Mouse (Mus musculus) forebrain, embryonic 11.5 days (tissue): ENCODE data around the gene Irf5. TPM values are rescaled to one million over a fixed set of nuclear protein-coding genes. Genes with fewer than 3 reads are reported as not detected.

Source experiments
- ATAC-seq: fragments of 200-750 bp; cut with Nextera tagmentation; replicated peaks from 2 replicates; pipeline ENCODE4 v1.8.0; 2017; ENCODE audit warnings: moderate TSS enrichment; ENCODE audit not compliant: low FRiP score
- DNase-seq: peaks from one replicate; pipeline ENCODE4 v3.0.0-alpha.2; 2017; ENCODE audit warnings: low spot score
- H3K27ac ChIP-seq: fragments of 300-500 bp; sonication (generic); 2 replicates; pipeline ENCODE4 v1.5.1; 2014; ENCODE audit warnings: low read depth, low read length
- H3K27me3 ChIP-seq: fragments of 300-500 bp; sonication (generic); 2 replicates; pipeline ENCODE4 v1.6.1; 2014; ENCODE audit warnings: mild to moderate bottlenecking, low read length, mixed read lengths; ENCODE audit not compliant: control insufficient read depth, insufficient read depth
- H3K36me3 ChIP-seq: fragments of 300-500 bp; sonication (generic); 2 replicates; pipeline ENCODE4 v1.6.1; 2014; ENCODE audit warnings: mild to moderate bottlenecking, low read length, moderate library complexity, mixed read lengths; ENCODE audit not compliant: control insufficient read depth, insufficient read depth
- H3K4me1 ChIP-seq: fragments of 300-500 bp; sonication (generic); replicated peaks from 2 replicates; pipeline ENCODE4 v1.6.1; 2014; ENCODE audit warnings: low read length, mixed read lengths; ENCODE audit not compliant: control insufficient read depth, insufficient read depth
- H3K4me2 ChIP-seq: fragments of 300-500 bp; sonication (generic); 2 replicates; pipeline ENCODE4 v1.6.1; 2014; ENCODE audit warnings: low read depth, mild to moderate bottlenecking, low read length, moderate library complexity, mixed read lengths; ENCODE audit not compliant: severe bottlenecking
- H3K4me3 ChIP-seq: fragments of 300-500 bp; sonication (generic); 2 replicates; pipeline ENCODE4 v1.5.1; 2014; ENCODE audit warnings: low read depth, low read length
- H3K9ac ChIP-seq: fragments of 300-500 bp; sonication (generic); 2 replicates; pipeline ENCODE4 v1.6.1; 2014; ENCODE audit warnings: low read length
- H3K9me3 ChIP-seq: fragments of 300-500 bp; sonication (generic); 2 replicates; pipeline ENCODE4 v1.6.1; 2016; ENCODE audit warnings: low read length, mixed read lengths; ENCODE audit not compliant: control insufficient read depth
- WGBS: fragments of 180-500 bp; shearing (Covaris S2); extraction: QIAGEN DNeasy Blood & Tissue Kit; methylation state at CpG from one replicate; pipeline ENCODE4 v1.1.7; 2014; 5-methylcytosine and 5-hydroxymethylcytosine counted together
- polyA plus RNA-seq: library from polyadenylated mRNA; unstranded; fragments of >200 nt; fragmentation: Nextera tagmentation; extraction: Ambion mirVana; gene quantifications from 2 replicates; pipeline ENCODE4 v1.2.1, GENCODE M21; 2014

Gene Irf5
- 2.1 and 2.6 TPM in 2 replicates for polyA plus RNA-seq

GRCm38 (mm10) chr6:29526281-29527251 lies at the start of gene Irf5:
Gene Irf5 (plus strand): TSS chr6:29526625.
- Histone ChIP-seq H3K4me3 (peak within 1 kb of the TSS; percentile 49), H3K4me1 (peaks cover 2% of the 10 kb centered on the region; the same call in 1 of the 2 replicates), H3K9ac (peak within 1 kb of the TSS; percentile 49), H3K4me2 (peak within 1 kb of the TSS; percentile 91), H3K27me3 (peaks cover 48% of the 10 kb centered on the region), H3K27ac (no peak within 1 kb of the TSS), H3K9me3 (no peaks in the 10 kb centered on the region), H3K36me3 (no peaks in the 10 kb centered on the region)
- ATAC-seq: peak; percentile 49
- DNase-seq: peak; percentile 67
- 1% methylated on average over 85 of the region's 96 CpGs for WGBS

- H3K27ac ChIP-seq: no peak overlapping the region
- no peaks in the 10 kb centered on the region for H3K9me3 ChIP-seq
- H3K9ac ChIP-seq: no peak overlapping the region
- no peak overlapping the region for H3K4me3 ChIP-seq
- no peak overlapping the region for H3K4me2 ChIP-seq
- WGBS: 92% methylated on average over 13 of the region's 13 CpGs
- H3K4me1 ChIP-seq: no peaks in the 10 kb centered on the region
- H3K27me3 ChIP-seq: peaks cover 2% of the 10 kb centered on the region; the same call in 1 of the 2 replicates
- no peak for ATAC-seq
- no peak for DNase-seq
- H3K36me3 ChIP-seq: no peaks in the 10 kb centered on the region
These were observed 43.7 kb upstream of the Irf5 start for GRCm38 (mm10) chr6:29482691-29483090.

GRCm38 (mm10) chr6:29484716-29485559 lies 41.5 kb upstream of the Irf5 start:
- no peak overlapping the region for H3K27ac ChIP-seq
- H3K27me3 ChIP-seq: peaks cover 2% of the 10 kb centered on the region; the same call in 1 of the 2 replicates
- no peaks in the 10 kb centered on the region for H3K9me3 ChIP-seq
- peak; percentile 66 for ATAC-seq
- 4% methylated on average over 26 of the region's 26 CpGs for WGBS
- DNase-seq: peak; percentile 93
- no peaks in the 10 kb centered on the region for H3K4me1 ChIP-seq
- H3K4me3 ChIP-seq: peak overlapping the region; percentile 30
- peak overlapping the region; percentile 58 for H3K4me2 ChIP-seq
- peak overlapping the region; percentile 35; the same call in 1 of the 2 replicates for H3K9ac ChIP-seq
- H3K36me3 ChIP-seq: no peaks in the 10 kb centered on the region

- no peaks in the 10 kb centered on the region for H3K9me3 ChIP-seq
- ATAC-seq (no peak), DNase-seq (no peak)
- H3K36me3 ChIP-seq: no peaks in the 10 kb centered on the region
- H3K27ac ChIP-seq: no peak overlapping the region
- H3K4me3 ChIP-seq: no peak overlapping the region
- H3K4me1 ChIP-seq: no peaks in the 10 kb centered on the region
- peaks cover 2% of the 10 kb centered on the region; the same call in 1 of the 2 replicates for H3K27me3 ChIP-seq
- no peak overlapping the region for H3K4me2 ChIP-seq
- no peak overlapping the region for H3K9ac ChIP-seq
- 64% methylated on average over 2 of the region's 2 CpGs for WGBS
These were observed 40.5 kb upstream of the Irf5 start for GRCm38 (mm10) chr6:29485951-29486350.

GRCm38 (mm10) chr6:29494101-29494500 lies 32.3 kb upstream of the Irf5 start:
- Histone ChIP-seq H3K9me3 (no peaks in the 10 kb centered on the region), H3K4me2 (no peak overlapping the region), H3K9ac (no peak overlapping the region), H3K27me3 (peaks cover 15% of the 10 kb centered on the region), H3K4me1 (no peaks in the 10 kb centered on the region), H3K4me3 (no peak overlapping the region), H3K36me3 (no peaks in the 10 kb centered on the region), H3K27ac (no peak overlapping the region)
- DNase-seq (no peak), ATAC-seq (no peak)
- 87% methylated on average over 4 of the region's 4 CpGs for WGBS

GRCm38 (mm10) chr6:29496270-29496669 lies 30.2 kb upstream of the Irf5 start:
- Histone ChIP-seq H3K9ac (no peak overlapping the region), H3K27ac (no peak overlapping the region), H3K36me3 (no peaks in the 10 kb centered on the region), H3K9me3 (no peaks in the 10 kb centered on the region), H3K27me3 (peaks cover 15% of the 10 kb centered on the region), H3K4me3 (no peak overlapping the region), H3K4me1 (no peaks in the 10 kb centered on the region), H3K4me2 (peak overlapping the region; percentile 18; the same call in 1 of the 2 replicates)
- 16% methylated on average over 23 of the region's 25 CpGs for WGBS
- ATAC-seq (no peak), DNase-seq (no peak)

- peaks cover 15% of the 10 kb centered on the region for H3K27me3 ChIP-seq
These were observed 28.6 kb upstream of the Irf5 start for GRCm38 (mm10) chr6:29497791-29498190.

GRCm38 (mm10) chr6:29500177-29500576 lies 26.2 kb upstream of the Irf5 start:
- no peak for ATAC-seq
- no peaks in the 10 kb centered on the region for H3K4me1 ChIP-seq
- 92% methylated on average over 7 of the region's 7 CpGs for WGBS
- H3K36me3 ChIP-seq: no peaks in the 10 kb centered on the region
- peaks cover 15% of the 10 kb centered on the region for H3K27me3 ChIP-seq
- no peak for DNase-seq
- no peak overlapping the region for H3K4me3 ChIP-seq
- H3K9ac ChIP-seq: no peak overlapping the region
- no peak overlapping the region for H3K4me2 ChIP-seq
- no peaks in the 10 kb centered on the region for H3K9me3 ChIP-seq
- no peak overlapping the region for H3K27ac ChIP-seq

More at GRCm38 (mm10) chr6:29497791-29498190, 28.6 kb upstream of the Irf5 start:
- no peak overlapping the region for H3K27ac ChIP-seq
- no peak for DNase-seq
- no peak overlapping the region for H3K9ac ChIP-seq
- no peak overlapping the region for H3K4me2 ChIP-seq
- no peak for ATAC-seq
- H3K36me3 ChIP-seq: no peaks in the 10 kb centered on the region
- WGBS: 48% methylated on average over 2 of the region's 2 CpGs
- H3K4me3 ChIP-seq: no peak overlapping the region
- H3K9me3 ChIP-seq: no peaks in the 10 kb centered on the region
- H3K4me1 ChIP-seq: no peaks in the 10 kb centered on the region
